Mouse (Mus musculus): ENCODE measurements around the gene Wdr60.

DNA sequence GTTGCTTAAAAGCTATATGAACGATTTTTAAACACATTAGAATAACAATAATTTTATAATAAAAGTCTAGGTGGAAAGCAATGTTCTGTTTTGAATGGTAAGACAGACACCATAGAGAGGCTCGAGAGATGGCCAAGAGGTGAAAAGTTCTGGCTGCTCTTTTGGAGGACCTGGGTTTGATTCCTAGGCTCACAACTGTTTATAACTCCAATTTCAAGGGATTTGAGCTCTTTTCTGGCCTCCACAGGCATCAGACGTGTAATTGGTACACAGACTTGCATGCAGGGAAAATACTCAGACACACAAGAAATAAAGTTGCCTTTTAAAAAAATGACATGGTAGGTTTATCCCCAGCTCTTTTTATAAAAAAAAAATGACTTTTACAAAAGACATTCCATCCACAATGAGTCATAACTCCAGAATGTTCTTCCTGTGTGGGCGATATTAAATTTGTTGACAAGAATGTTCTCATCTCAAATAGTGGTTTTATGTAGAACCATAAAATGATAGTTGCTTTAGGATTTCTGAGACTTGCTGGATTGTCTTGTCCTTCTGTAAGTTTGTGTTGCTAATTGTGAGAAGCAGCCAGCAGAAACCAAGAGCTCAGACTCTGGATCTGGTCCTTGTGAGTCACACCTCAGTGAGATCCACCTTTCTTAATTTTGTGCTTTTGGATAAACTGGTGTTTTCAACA is 30.9 kb upstream of the Wdr60 start:
- TF ChIP-seq POLR2A (IDR thresholded peaks at IDR 0.05; ENCODE audit: low read depth, low read length): no peak
- TF ChIP-seq MXI1 (IDR thresholded peaks at IDR 0.05; ENCODE audit: low read depth, low read length): no peak
- TF ChIP-seq MEF2A (IDR thresholded peaks at IDR 0.05; ENCODE audit: borderline replicate concordance, low read depth, low read length): no peak
- TF ChIP-seq MAFK (IDR thresholded peaks at IDR 0.05; ENCODE audit: insufficient replicate concordance, low read length): no peak
- no peak for TF ChIP-seq MAX (IDR thresholded peaks at IDR 0.05; ENCODE audit: low read length)

Data from CH12.LX (cell line).